Mouse (Mus musculus): ENCODE data around the gene Terb1. TPM values are rescaled to one million over a fixed set of nuclear protein-coding genes. Genes with fewer than 3 reads are reported as not detected.
A peak's percentile ranks its signal among the peaks of the same experiment; 100 is the strongest.

The Terb1 gene
- polyA plus RNA-seq, 1 experiment from 2014 or later: 0.16 TPM

- TF ChIP-seq CTCF (IDR thresholded peaks at IDR 0.05; ENCODE audit: low read depth): no peak
- Histone ChIP-seq H3K4me2 (replicated peaks; ENCODE audit: low read depth) (no peak overlapping the region), H3K4me3 (ENCODE audit: low read depth, low read length) (no peak overlapping the region), H3K36me3 (ENCODE audit: control insufficient read depth, insufficient read depth) (peaks cover 79% of the 10 kb centered on the region), H3K4me1 (replicated peaks; ENCODE audit: control insufficient read depth, insufficient read depth, low read length) (peaks cover 2% of the 10 kb centered on the region; the same call in 1 of the 2 replicates), H3K27ac (ENCODE audit: low read depth, low read length) (peak overlapping the region; percentile 1; the same call in 1 of the 2 replicates), H3K9ac (ENCODE audit: low read depth, low read length) (no peak overlapping the region), H3K27me3 (replicated peaks; ENCODE audit: control insufficient read depth, insufficient read depth, low read length) (no peaks in the 10 kb centered on the region), H3K9me3 (ENCODE audit: control insufficient read depth) (no peaks in the 10 kb centered on the region)
- 31% methylated on average over 12 of the region's 12 CpGs for WGBS
- ATAC-seq: peak; percentile 87
Observed at GRCm38 (mm10) chr8:104436038-104436437, 73.7 kb downstream of the Terb1 start.

DNA sequence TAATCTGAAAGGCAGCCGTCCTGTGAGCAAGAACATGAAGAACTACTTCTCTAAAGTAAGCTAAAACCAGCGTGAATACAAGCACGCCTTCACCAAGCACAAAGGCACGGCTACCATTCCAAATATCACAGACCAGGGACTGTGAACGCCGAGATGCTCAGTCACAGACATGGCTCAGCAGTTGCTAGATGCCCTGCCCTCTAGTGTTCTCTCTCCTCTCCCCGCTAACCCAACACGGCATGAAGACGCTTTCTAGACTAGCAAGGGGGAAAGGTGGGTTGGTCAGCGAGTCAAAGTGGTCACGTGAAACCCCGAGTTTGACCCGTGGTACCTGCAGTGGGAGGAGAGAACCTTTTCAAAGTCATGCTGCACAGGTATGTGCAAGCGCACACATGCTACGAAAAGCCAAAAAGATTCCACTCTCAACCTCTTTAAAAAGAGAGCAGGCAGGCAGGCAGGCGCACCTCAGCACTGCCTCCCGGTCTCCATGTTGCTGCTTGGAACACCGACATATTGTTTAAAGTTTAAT is 74.8 kb downstream of the Terb1 start:
- Histone ChIP-seq H3K27ac (ENCODE audit: low read depth, low read length) (no peak overlapping the region), H3K4me2 (replicated peaks; ENCODE audit: low read depth) (no peak overlapping the region), H3K9ac (ENCODE audit: low read depth, low read length) (no peak overlapping the region), H3K4me3 (ENCODE audit: low read depth, low read length) (no peak overlapping the region), H3K36me3 (ENCODE audit: control insufficient read depth, insufficient read depth) (peaks cover 83% of the 10 kb centered on the region), H3K4me1 (replicated peaks; ENCODE audit: control insufficient read depth, insufficient read depth, low read length) (no peaks in the 10 kb centered on the region), H3K27me3 (replicated peaks; ENCODE audit: control insufficient read depth, insufficient read depth, low read length) (no peaks in the 10 kb centered on the region), H3K9me3 (ENCODE audit: control insufficient read depth) (no peaks in the 10 kb centered on the region)
- TF ChIP-seq CTCF (IDR thresholded peaks at IDR 0.05; ENCODE audit: low read depth): peak; percentile 53
- 81% methylated on average over 18 of the region's 18 CpGs for WGBS
- no peak for ATAC-seq

GRCm38 (mm10) chr8:104434275-104434674 is 75.4 kb downstream of the Terb1 start:
- H3K27ac ChIP-seq (ENCODE audit: low read depth, low read length): no peak overlapping the region

DNA sequence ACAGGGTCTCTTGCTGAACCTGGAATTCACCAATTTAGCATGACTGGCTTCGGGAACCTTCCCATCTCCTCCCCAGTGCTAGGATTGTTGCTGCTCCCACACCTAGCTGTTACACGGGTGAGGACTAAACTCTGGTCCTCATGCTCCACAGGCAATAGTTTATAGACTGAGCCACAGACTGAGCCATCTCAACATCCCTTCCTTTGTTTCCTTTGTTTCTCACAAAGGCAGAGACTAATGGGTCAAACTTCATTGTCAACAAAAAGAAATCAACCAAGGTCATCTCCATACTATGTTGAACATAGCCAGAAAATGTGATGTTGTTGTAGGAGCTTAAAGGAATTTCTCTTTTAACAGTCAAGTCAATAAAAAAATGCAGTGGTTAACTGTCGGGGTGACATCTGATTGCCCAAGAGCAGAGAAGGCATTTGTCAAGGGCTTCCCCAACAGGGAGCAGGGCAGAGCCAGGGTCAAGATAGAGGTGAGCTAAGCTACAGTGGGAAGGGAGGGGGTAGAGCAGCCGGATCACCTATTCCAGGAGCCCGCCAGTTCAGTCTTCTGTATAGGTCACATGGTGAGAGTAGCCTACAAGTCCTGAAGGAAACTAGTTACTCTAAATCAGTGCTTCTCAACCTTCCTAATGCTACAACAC is 76.4 kb downstream of the Terb1 start:
- H3K27ac ChIP-seq (ENCODE audit: low read depth, low read length): no peak overlapping the region
- ATAC-seq: no peak
- 92% methylated on average over 5 of the region's 5 CpGs for WGBS
- no peak overlapping the region for H3K4me3 ChIP-seq (ENCODE audit: low read depth, low read length)
- peaks cover 82% of the 10 kb centered on the region for H3K36me3 ChIP-seq (ENCODE audit: control insufficient read depth, insufficient read depth)
- H3K4me1 ChIP-seq (replicated peaks; ENCODE audit: control insufficient read depth, insufficient read depth, low read length): no peaks in the 10 kb centered on the region
- no peaks in the 10 kb centered on the region for H3K9me3 ChIP-seq (ENCODE audit: control insufficient read depth)
- no peak overlapping the region for H3K4me2 ChIP-seq (replicated peaks; ENCODE audit: low read depth)
- no peak overlapping the region for H3K9ac ChIP-seq (ENCODE audit: low read depth, low read length)
- H3K27me3 ChIP-seq (replicated peaks; ENCODE audit: control insufficient read depth, insufficient read depth, low read length): no peaks in the 10 kb centered on the region
- no peak for TF ChIP-seq CTCF (IDR thresholded peaks at IDR 0.05; ENCODE audit: low read depth)

More at GRCm38 (mm10) chr8:104434275-104434674, 75.4 kb downstream of the Terb1 start:
- no peak overlapping the region for H3K4me3 ChIP-seq (ENCODE audit: low read depth, low read length)
- no peaks in the 10 kb centered on the region for H3K4me1 ChIP-seq (replicated peaks; ENCODE audit: control insufficient read depth, insufficient read depth, low read length)
- peak; percentile 34; the same call in 1 of the 2 replicates for TF ChIP-seq CTCF (IDR thresholded peaks at IDR 0.05; ENCODE audit: low read depth)
- ATAC-seq: no peak
- H3K27me3 ChIP-seq (replicated peaks; ENCODE audit: control insufficient read depth, insufficient read depth, low read length): no peaks in the 10 kb centered on the region
- H3K36me3 ChIP-seq (ENCODE audit: control insufficient read depth, insufficient read depth): peaks cover 83% of the 10 kb centered on the region
- 68% methylated on average over 4 of the region's 4 CpGs for WGBS
- no peak overlapping the region for H3K4me2 ChIP-seq (replicated peaks; ENCODE audit: low read depth)
- no peaks in the 10 kb centered on the region for H3K9me3 ChIP-seq (ENCODE audit: control insufficient read depth)
- H3K9ac ChIP-seq (ENCODE audit: low read depth, low read length): no peak overlapping the region

DNA sequence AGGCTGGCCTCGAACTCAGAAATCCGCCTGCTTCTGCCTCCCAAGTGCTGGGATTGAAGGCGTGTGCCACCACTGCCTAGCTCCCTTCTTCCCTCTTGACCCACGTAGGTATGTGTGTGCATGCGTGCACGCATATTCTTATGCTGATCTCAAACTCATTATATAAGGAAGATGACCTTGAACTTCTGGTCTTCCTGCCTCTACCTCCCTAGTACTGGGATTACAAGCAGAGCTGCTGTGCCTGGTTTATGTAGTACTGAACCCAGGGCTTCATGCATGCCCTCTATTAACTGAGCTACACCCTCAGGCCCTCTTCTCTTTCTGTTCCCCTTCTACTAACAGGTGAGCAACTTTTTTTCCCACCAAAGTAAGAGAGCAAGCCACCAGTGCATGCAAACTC is 77.1 kb downstream of the Terb1 start:
- Histone ChIP-seq H3K27ac (ENCODE audit: low read depth, low read length) (no peak overlapping the region), H3K9ac (ENCODE audit: low read depth, low read length) (no peak overlapping the region), H3K9me3 (ENCODE audit: control insufficient read depth) (no peaks in the 10 kb centered on the region), H3K36me3 (ENCODE audit: control insufficient read depth, insufficient read depth) (peaks cover 84% of the 10 kb centered on the region), H3K27me3 (replicated peaks; ENCODE audit: control insufficient read depth, insufficient read depth, low read length) (no peaks in the 10 kb centered on the region), H3K4me1 (replicated peaks; ENCODE audit: control insufficient read depth, insufficient read depth, low read length) (no peaks in the 10 kb centered on the region), H3K4me3 (ENCODE audit: low read depth, low read length) (no peak overlapping the region), H3K4me2 (replicated peaks; ENCODE audit: low read depth) (no peak overlapping the region)
- no peak for TF ChIP-seq CTCF (IDR thresholded peaks at IDR 0.05; ENCODE audit: low read depth)
- 90% methylated on average over 6 of the region's 6 CpGs for WGBS
- ATAC-seq: no peak

DNA sequence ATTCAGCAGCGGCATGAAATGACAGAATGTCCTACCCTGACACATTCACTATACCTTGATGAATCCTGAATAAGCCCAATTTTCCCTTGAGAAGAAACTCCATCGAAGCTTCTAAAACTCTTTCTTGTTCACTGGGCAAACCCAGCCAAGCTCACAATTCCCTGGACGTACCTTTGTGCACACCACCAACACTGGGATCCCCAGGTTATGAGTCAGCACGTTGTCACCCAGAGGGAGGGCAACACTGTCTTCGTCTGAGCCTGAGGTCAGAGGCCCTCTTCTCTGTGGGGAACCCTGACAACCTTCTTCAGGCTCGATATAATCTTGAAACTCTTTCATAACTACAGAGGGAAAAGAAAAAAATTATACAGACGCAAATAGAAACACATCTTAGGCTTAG is 79.5 kb downstream of the Terb1 start:
- Histone ChIP-seq H3K9ac (ENCODE audit: low read depth, low read length) (no peak overlapping the region), H3K27ac (ENCODE audit: low read depth, low read length) (no peak overlapping the region), H3K27me3 (replicated peaks; ENCODE audit: control insufficient read depth, insufficient read depth, low read length) (no peaks in the 10 kb centered on the region), H3K4me3 (ENCODE audit: low read depth, low read length) (no peak overlapping the region), H3K9me3 (ENCODE audit: control insufficient read depth) (no peaks in the 10 kb centered on the region), H3K36me3 (ENCODE audit: control insufficient read depth, insufficient read depth) (peaks cover 89% of the 10 kb centered on the region), H3K4me1 (replicated peaks; ENCODE audit: control insufficient read depth, insufficient read depth, low read length) (no peaks in the 10 kb centered on the region), H3K4me2 (replicated peaks; ENCODE audit: low read depth) (no peak overlapping the region)
- no peak for ATAC-seq
- no peak for TF ChIP-seq CTCF (IDR thresholded peaks at IDR 0.05; ENCODE audit: low read depth)
- WGBS: 79% methylated on average over 7 of the region's 7 CpGs
